Mouse (Mus musculus): ENCODE results near the gene Ube2e1.
A peak's percentile ranks its signal among the peaks of the same experiment; 100 is the strongest.
"Not testable (repeated sequence)": the region's sequence is repeated elsewhere in the genome, so short reads cannot be mapped to it uniquely, and the experiment has no call there.

The Ube2e1 gene

DNA sequence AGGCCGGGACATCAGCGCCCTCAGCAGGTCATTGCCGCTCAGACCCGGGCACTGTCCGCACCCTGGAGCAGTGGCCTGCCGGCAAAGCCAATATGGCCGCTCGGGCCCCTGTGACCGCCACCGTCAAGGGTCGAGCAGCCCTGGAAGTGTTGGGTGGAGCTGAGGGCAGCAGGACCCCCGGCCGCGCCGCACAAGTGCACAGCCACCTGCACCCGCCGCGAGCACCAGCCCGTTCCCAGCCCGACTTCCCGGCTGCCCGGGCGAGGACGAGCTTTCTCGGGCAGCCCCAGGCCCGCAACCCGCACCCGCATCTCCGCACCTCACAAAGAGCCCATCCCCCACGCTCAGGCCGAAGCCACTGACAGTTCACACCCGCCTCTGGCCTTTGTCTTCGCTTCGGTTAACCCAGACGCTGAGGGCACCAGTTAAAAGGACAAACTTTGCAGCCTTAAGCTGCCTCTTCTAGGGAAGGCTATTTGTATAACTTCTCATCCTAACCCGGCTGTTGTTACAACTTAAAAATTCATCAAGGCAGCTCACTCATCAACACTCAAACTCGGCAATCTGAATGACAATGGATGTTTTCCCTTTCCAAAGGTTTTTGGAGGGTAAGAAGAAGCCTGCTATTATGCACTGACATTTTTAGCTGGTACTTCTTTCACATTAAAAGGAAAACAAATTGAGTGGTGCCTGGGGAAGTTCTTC, 4.5 kb downstream of the Ube2e1 start:
- no peak for DNase-seq (ENCODE audit: low spot score)

- no peak for DNase-seq (ENCODE audit: low spot score)
Observed at GRCm38 (mm10) chr14:18317457-18318411, 13.9 kb downstream of the Ube2e1 start.

DNA sequence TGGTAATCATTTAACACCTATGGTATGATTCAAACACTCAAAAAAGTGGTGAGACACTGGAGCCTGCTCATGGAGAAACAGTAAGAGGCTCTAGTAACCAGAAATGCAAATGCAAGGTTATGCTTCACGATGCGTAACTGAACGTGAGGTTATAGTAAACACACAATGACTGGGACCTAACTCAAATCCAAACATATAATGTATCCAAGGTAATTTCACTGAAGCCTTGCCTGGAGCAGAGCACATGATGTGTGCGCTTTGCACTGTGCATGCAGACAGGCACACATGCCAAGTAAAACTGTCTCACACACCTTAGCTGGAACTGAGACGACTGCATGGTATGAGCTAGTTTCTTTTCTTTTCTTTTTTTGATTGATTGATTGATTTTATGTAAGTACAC, 27.5 kb downstream of the Ube2e1 start:
- no peak for DNase-seq (ENCODE audit: low spot score)

GRCm38 (mm10) chr14:18303262-18303661, 28.4 kb downstream of the Ube2e1 start:
- DNase-seq (ENCODE audit: low spot score) = peak; percentile 45

- DNase-seq (ENCODE audit: low spot score) = no peak
Observed at GRCm38 (mm10) chr14:18302750-18303149, 28.9 kb downstream of the Ube2e1 start.

- no peak for DNase-seq (ENCODE audit: low spot score)
Observed at GRCm38 (mm10) chr14:18301591-18301990, 30.1 kb downstream of the Ube2e1 start.

GRCm38 (mm10) chr14:18300676-18301075, 31.0 kb downstream of the Ube2e1 start:
- DNase-seq (ENCODE audit: low spot score) = no peak

DNA sequence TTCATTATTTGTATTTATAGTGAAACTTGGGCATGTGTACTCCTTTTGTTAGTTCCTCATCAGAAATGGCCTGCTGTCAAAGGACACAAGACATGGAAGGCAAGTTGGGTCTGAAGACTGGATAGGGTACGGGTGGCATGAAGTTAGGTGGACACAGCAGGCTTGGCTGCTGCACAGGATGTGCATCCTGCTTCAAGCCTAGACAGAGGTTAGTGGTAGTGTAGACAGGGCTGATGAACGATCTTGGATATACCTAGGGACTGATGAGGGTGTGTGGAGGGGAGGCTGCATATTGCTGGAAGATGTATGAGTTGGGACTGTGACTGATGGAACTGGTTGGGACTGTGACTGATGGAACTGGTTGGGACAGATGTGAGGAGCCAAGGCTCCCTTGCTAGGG, 32.8 kb downstream of the Ube2e1 start:
- no peak for DNase-seq (ENCODE audit: low spot score)

DNA sequence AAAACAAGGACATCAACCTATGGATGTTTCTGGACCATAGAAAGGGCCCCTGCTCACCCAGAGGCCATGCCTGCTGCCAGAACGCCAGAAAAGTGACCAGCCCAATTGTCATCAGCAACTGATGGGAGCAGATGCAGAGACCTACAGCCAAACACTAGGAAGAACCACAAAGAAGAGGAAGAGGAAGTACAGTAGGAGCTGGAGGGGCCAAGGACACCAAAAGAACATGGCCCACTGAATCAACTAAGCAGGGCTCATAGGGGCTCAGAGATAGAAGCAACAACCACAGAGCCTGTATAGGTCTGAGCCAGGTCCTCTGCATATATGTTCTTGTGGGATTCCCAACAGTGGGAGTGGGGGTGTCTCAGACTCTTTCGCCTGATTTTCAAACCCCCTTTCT, 34.2 kb downstream of the Ube2e1 start:
- DNase-seq (ENCODE audit: low spot score) = no peak

DNA sequence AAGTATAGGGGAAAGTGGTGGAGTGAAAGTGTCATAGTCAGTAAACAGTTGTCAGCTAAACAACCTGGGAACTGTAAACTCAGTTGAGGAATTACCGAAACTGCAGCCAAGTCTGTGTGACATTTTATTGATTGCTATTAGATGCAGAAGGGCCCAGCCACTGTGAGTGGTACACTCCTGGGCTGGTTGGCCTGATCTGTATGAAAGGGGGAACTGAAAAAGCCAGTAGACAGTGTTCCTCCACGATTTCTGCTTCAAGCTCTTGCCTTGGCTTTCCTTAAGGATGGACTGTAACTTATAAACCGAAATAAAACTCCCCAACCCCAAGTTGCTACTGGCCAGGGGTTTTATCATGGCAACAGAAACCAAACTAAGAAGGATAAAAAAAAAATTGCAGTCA, 39.1 kb downstream of the Ube2e1 start:
- no peak for DNase-seq (ENCODE audit: low spot score)

DNA sequence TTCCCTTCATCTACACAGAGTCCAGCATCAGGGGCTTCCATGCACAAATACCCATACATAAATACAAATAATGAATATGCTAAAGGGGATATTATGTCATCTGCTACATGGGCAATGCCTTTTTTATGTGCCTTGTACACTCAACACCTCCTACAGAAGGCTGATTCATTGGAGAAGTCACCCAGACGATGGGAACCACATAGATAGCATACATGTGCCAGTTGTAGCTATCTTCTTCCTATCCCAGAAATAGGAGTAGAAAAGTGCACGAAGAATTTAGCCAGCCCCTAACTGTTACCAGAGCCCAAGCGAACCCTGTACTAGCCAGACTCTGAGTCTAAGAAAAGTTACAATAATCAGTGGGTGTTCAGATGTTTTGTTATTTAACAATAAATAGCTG, 39.5 kb downstream of the Ube2e1 start:
- no peak for DNase-seq (ENCODE audit: low spot score)

DNA sequence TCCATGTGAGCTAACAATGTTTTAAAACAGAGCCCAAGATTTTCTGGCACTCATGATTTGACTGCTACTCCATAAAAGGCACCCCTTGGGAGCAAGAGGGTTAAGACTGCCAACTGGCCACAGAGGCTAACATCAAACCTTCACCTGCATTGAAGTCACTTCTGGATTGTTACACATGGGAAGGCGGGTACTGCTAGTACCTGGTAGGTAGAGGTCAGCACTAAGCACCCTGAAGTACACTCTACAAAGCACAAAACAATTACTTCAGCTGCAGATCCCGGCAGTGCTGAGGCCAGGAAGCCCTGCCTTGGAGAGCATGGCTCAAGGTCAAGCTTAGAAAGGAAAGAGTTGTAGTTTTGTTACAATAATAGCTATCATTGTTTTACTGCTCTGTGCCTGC, 44.3 kb downstream of the Ube2e1 start:
- DNase-seq (ENCODE audit: low spot score) = no peak

DNA sequence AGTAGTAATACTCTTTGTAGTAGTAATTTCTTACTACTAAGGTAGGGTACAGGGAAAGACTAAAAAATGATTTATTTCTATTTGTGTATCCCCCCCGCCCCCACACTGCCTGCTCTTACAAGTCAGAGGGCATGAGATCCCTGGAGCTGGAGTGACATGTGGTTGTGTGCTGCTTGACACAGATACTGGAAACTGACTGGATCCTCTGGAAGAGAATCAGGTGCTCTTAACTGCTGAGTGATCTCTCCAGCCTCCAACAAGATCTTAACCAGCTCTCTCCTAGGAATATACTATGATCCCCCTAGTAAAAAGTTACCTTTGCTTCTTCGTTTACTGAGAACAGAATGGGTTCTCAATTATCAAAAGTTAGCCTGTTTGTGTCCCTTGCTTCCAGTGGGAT, 45.2 kb downstream of the Ube2e1 start:
- no peak for DNase-seq (ENCODE audit: low spot score)

- DNase-seq (ENCODE audit: low spot score) = no peak
Observed at GRCm38 (mm10) chr14:18285476-18285875, 46.2 kb downstream of the Ube2e1 start.

DNA sequence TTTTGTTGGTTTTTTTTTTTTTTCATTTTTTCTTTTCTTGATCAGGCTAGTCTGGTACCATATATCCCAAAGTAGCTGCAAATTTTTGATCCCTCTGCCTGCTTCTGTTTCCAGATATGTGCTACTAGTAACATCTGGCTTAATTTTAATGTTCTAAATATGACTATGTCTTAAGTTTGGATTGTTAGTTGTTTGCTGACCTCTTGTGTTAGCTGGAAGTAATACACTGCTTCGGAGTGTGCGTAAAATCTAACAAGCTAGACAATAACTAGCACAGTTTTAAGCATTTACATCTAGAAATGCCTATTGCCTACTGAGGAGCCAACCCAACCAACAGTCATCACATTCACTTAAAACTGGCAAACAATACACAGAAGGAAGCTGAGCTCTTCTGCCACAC, 47.1 kb downstream of the Ube2e1 start:
- DNase-seq (ENCODE audit: low spot score) = peak; percentile 26

DNA sequence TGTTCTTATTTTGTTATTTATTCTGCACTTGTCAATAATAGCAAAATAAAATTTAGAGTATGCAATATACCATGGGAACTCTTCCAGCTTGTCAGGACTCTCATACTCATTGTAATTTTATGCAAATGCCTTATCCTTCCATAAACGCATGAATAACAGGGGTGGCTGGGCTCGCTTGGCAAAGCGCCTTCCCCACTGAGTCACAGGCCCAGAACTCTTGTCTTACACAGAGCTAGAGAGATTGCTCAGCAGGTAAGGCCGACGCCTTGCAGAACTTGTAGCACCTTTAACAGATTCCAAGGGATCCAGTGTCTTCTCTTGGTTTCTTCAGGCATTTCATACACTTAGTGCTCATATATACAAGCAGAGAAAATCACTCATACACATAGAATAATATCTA, 51.3 kb downstream of the Ube2e1 start:
- no peak for DNase-seq (ENCODE audit: low spot score)

DNA sequence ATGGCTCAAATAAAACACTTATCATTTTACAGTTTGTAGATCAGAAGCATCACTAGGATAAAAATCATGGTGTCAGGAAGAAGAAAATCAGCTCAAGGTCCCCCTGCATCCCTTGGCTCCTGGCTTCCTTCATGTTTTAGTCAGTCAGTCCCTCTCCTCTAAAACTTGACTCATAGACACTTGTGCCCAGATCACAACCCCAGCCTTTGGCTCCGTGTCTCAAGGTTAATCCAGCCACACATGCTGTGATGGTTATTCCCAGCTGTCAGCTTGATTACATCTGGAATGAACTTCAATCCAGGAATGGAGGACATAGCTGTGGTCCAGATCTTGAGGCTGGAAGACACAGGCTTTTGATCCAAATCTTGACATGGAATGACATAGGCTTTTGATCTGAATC, 57.1 kb downstream of the Ube2e1 start:
- no peak for DNase-seq (ENCODE audit: low spot score)

DNA sequence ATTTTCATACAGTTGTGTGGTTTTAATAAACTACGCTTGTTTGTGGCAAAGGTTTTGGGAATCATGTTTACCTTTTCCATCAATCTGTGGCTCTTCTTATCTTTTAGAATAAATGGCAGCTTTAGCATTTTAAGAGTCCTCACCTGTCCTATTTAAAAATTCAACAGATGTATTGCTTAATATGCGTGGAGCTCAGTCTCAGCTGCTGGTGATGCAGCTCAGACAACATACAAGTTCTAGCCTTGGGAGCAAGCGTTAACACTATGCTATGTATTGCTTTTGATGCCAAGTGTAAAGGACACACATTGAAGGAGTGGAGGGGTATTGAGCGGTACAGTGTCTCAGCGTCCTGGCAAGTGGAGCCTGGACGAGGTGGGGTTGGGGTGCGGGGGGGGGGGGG, 60.0 kb downstream of the Ube2e1 start:
- no peak for DNase-seq (ENCODE audit: low spot score)

GRCm38 (mm10) chr14:18270529-18271441, 60.9 kb downstream of the Ube2e1 start, which contains the start of the genes Nkiras1 and Rpl15:
Gene Nkiras1 (plus strand): TSS chr14:18271136.
Gene Rpl15 (minus strand): TSS chr14:18271391.
- peak; percentile 99 for DNase-seq (ENCODE audit: low spot score)

DNA sequence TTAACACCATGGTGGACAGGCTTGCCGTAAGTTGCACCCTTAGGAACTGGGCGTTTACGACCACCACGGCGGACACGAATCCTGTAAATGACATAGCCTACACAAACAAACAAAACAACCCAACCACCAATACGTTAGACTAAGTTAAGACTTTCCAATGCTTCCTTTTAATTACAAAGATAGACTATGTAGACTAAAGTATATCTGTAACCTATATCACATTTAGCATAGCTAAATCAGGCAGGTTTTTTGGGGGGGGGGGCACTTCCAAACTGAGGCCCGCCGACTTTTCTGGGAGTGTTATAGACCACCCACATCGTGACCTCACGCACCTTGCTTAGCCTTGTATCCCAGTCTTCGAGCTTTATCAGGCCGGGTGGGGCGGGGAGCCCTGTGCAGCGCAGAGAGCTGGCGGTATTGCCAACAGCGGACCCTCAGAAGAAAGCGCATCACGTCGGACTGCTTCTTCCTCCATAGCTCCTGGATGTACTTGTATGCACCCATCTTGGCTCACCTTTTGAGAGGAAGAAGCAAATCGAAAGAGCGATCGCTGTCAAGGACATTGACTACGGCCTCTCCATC, 61.6 kb downstream of the Ube2e1 start:
- DNase-seq (ENCODE audit: low spot score) = not testable (repeated sequence)

DNA sequence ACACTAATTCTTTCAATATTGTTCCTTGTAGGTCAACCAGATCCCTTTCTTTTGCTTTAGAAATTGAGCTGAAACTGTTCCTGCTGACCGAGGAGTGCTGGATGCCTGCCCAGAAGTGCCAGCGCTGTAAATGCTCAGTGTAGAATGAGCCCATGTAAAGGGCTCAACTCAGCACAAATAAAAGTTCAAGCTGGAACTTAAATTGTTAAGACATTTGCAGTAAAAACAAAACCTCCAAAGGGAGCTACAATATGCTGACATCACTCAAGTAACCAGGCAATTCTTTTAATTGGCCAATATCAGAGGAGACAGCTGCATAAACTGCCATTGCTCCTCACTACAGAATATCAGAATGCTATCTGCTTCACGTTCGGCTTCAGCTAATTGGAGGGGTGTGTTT, 68.2 kb downstream of the Ube2e1 start:
- no peak for DNase-seq (ENCODE audit: low spot score)

GRCm38 (mm10) chr14:18261203-18261602, 70.5 kb downstream of the Ube2e1 start:
- no peak for DNase-seq (ENCODE audit: low spot score)

Data from layer of hippocampus, adult 11-12 months (tissue).